Mouse (Mus musculus) intestine, embryonic 14.5 days (tissue): ENCODE measurements around the gene Shmt2. TPM values are rescaled to one million over a fixed set of nuclear protein-coding genes. Genes with fewer than 3 reads are reported as not detected.

Experiments used
- ATAC-seq: fragments of 200-750 bp; cut with Nextera tagmentation; replicated peaks from 2 replicates; pipeline ENCODE4 v1.8.0; 2017; ENCODE audit warnings: low read depth, moderate number of reproducible peaks, moderate TSS enrichment, moderate library complexity; ENCODE audit not compliant: low FRiP score, low TSS enrichment
- DNase-seq: peaks from one replicate; pipeline ENCODE4 v3.0.0-alpha.2; 2018; ENCODE audit warnings: low spot score
- H3K27ac ChIP-seq: fragments of 300-500 bp; sonication (generic); 2 replicates; pipeline ENCODE4 v1.5.1; 2014; ENCODE audit warnings: low read depth, mild to moderate bottlenecking, control low read depth
- H3K27me3 ChIP-seq: fragments of 300-500 bp; sonication (generic); replicated peaks from 2 replicates; pipeline ENCODE4 v1.6.1; 2014; ENCODE audit warnings: low read length, control low read depth; ENCODE audit not compliant: control insufficient read depth, insufficient read depth
- H3K36me3 ChIP-seq: fragments of 300-500 bp; sonication (generic); 2 replicates; pipeline ENCODE4 v1.6.1; 2014; ENCODE audit warnings: low read length, control low read depth; ENCODE audit not compliant: control insufficient read depth, insufficient read depth
- H3K4me1 ChIP-seq: fragments of 300-500 bp; sonication (generic); replicated peaks from 2 replicates; pipeline ENCODE4 v1.6.1; 2014; ENCODE audit warnings: low read length, control low read depth, mixed read lengths; ENCODE audit not compliant: control insufficient read depth, insufficient read depth
- H3K4me2 ChIP-seq: fragments of 300-500 bp; sonication (generic); 2 replicates; pipeline ENCODE4 v1.6.1; 2014; ENCODE audit warnings: low read length
- H3K4me3 ChIP-seq: fragments of 300-500 bp; sonication (generic); 2 replicates; pipeline ENCODE4 v1.5.1; 2014; ENCODE audit warnings: low read depth, low read length, control low read depth, mixed read lengths
- H3K9ac ChIP-seq: fragments of 300-500 bp; sonication (generic); 2 replicates; pipeline ENCODE4 v1.6.1; 2014; ENCODE audit warnings: mild to moderate bottlenecking, low read length
- H3K9me3 ChIP-seq: fragments of 300-500 bp; sonication (generic); 2 replicates; pipeline ENCODE4 v1.6.1; 2016; ENCODE audit warnings: low read length, control low read depth; ENCODE audit not compliant: control insufficient read depth
- WGBS: fragments of 180-500 bp; shearing (Covaris S2); extraction: QIAGEN DNeasy Blood & Tissue Kit; methylation state at CpG from one replicate; pipeline ENCODE4 v1.1.7; 2014; 5-methylcytosine and 5-hydroxymethylcytosine counted together
- polyA plus RNA-seq: library from polyadenylated mRNA; unstranded; fragments of >200 nt; fragmentation: Nextera tagmentation; extraction: Ambion mirVana; gene quantifications from 2 replicates; pipeline ENCODE4 v1.2.1, GENCODE M21; 2014

Shmt2 gene
- polyA plus RNA-seq, 1 experiment from 2014 or later = 142 TPM

- H3K27me3 ChIP-seq = peaks cover 91% of the 10 kb centered on the region
- DNase-seq (no peak), ATAC-seq (no peak)
- peaks cover 36% of the 10 kb centered on the region for H3K4me1 ChIP-seq
- H3K36me3 ChIP-seq = no peaks in the 10 kb centered on the region
- H3K4me2 ChIP-seq = peak overlapping the region; percentile 93
- H3K9ac ChIP-seq = peak overlapping the region; percentile 41
- H3K4me3 ChIP-seq = peak overlapping the region; percentile 46
- H3K27ac ChIP-seq = no peak overlapping the region; the same call in 1 of the 2 replicates
- WGBS = under 1% methylated on average over 37 of the region's 46 CpGs
- H3K9me3 ChIP-seq = no peaks in the 10 kb centered on the region
Measured at GRCm38 (mm10) chr10:127511634-127512306, 10.5 kb downstream of the Shmt2 start.

- ATAC-seq = no peak
- no peak overlapping the region for H3K9ac ChIP-seq
- peak; percentile 64 for DNase-seq
- 10% methylated on average over 11 of the region's 11 CpGs for WGBS
- peaks cover 87% of the 10 kb centered on the region for H3K27me3 ChIP-seq
- H3K4me1 ChIP-seq = peaks cover 29% of the 10 kb centered on the region
- no peaks in the 10 kb centered on the region for H3K36me3 ChIP-seq
- no peaks in the 10 kb centered on the region for H3K9me3 ChIP-seq
- H3K4me2 ChIP-seq = peak overlapping the region; percentile 93
- peak overlapping the region; percentile 46; the same call in 1 of the 2 replicates for H3K4me3 ChIP-seq
- H3K27ac ChIP-seq = no peak overlapping the region
Measured at GRCm38 (mm10) chr10:127510895-127511617, 11.2 kb downstream of the Shmt2 start.

- ATAC-seq (no peak), DNase-seq (peak; percentile 60)
- H3K4me3 ChIP-seq = no peak overlapping the region
- no peaks in the 10 kb centered on the region for H3K9me3 ChIP-seq
- peak overlapping the region; percentile 57; the same call in 1 of the 2 replicates for H3K4me2 ChIP-seq
- peaks cover 78% of the 10 kb centered on the region for H3K27me3 ChIP-seq
- peaks cover 7% of the 10 kb centered on the region; the same call in 1 of the 2 replicates for H3K36me3 ChIP-seq
- peaks cover 25% of the 10 kb centered on the region for H3K4me1 ChIP-seq
- peak overlapping the region; percentile 22; the same call in 1 of the 2 replicates for H3K27ac ChIP-seq
- H3K9ac ChIP-seq = no peak overlapping the region
- 17% methylated on average over 17 of the region's 17 CpGs for WGBS
Measured at GRCm38 (mm10) chr10:127509837-127510701, 12.2 kb downstream of the Shmt2 start.

- 2% methylated on average over 33 of the region's 35 CpGs for WGBS
- no peaks in the 10 kb centered on the region for H3K9me3 ChIP-seq
- peak; percentile 56 for ATAC-seq
- peaks cover 8% of the 10 kb centered on the region; the same call in 1 of the 2 replicates for H3K36me3 ChIP-seq
- peaks cover 21% of the 10 kb centered on the region for H3K4me1 ChIP-seq
- DNase-seq = peak; percentile 99
- 0 out of 2 replicates have a peak overlapping the region, but pooled peaks have one; percentile 22 for H3K27ac ChIP-seq
- H3K27me3 ChIP-seq = peaks cover 70% of the 10 kb centered on the region
- peak overlapping the region; percentile 32 for H3K4me3 ChIP-seq
- H3K4me2 ChIP-seq = peak overlapping the region; percentile 57
- no peak overlapping the region for H3K9ac ChIP-seq
Measured at GRCm38 (mm10) chr10:127509051-127509836, 13.0 kb downstream of the Shmt2 start.

GRCm38 (mm10) chr10:127508239-127508638 lies 14.0 kb downstream of the Shmt2 start:
- H3K4me3 ChIP-seq = no peak overlapping the region
- H3K27ac ChIP-seq = no peak overlapping the region
- H3K4me1 ChIP-seq = peaks cover 11% of the 10 kb centered on the region
- peaks cover 60% of the 10 kb centered on the region for H3K27me3 ChIP-seq
- H3K36me3 ChIP-seq = peaks cover 8% of the 10 kb centered on the region; the same call in 1 of the 2 replicates
- no peak overlapping the region for H3K9ac ChIP-seq
- ATAC-seq (0 out of 2 replicates have a peak, but pooled peaks have one; percentile 1), DNase-seq (peak; percentile 92)
- H3K4me2 ChIP-seq = peak overlapping the region; percentile 57
- no peaks in the 10 kb centered on the region for H3K9me3 ChIP-seq
- WGBS = 4% methylated on average over 15 of the region's 15 CpGs

- no peaks in the 10 kb centered on the region for H3K4me1 ChIP-seq
- no peak within 1 kb of the TSS for H3K27ac ChIP-seq
- H3K9me3 ChIP-seq = no peaks in the 10 kb centered on the region
- DNase-seq (no peak), ATAC-seq (no peak)
- H3K36me3 ChIP-seq = peaks cover 54% of the 10 kb centered on the region
- H3K9ac ChIP-seq = no peak within 1 kb of the TSS
- H3K4me2 ChIP-seq = no peak within 1 kb of the TSS
- no peak within 1 kb of the TSS for H3K4me3 ChIP-seq
- 67% methylated on average over 13 of the region's 13 CpGs for WGBS
- no peaks in the 10 kb centered on the region for H3K27me3 ChIP-seq
Measured at GRCm38 (mm10) chr10:127500894-127501893, 21.1 kb downstream of the Shmt2 start, which contains the start of gene Stac3. Gene Stac3, plus strand, starts transcription at chr10:127501686.

GRCm38 (mm10) chr10:127500042-127500441 lies 22.2 kb downstream of the Shmt2 start:
- peaks cover 55% of the 10 kb centered on the region for H3K36me3 ChIP-seq
- 76% methylated on average over 4 of the region's 4 CpGs for WGBS

More at GRCm38 (mm10) chr10:127500042-127500441, 22.2 kb downstream of the Shmt2 start:
- no peaks in the 10 kb centered on the region for H3K9me3 ChIP-seq
- no peak overlapping the region for H3K9ac ChIP-seq
- DNase-seq (no peak), ATAC-seq (no peak)
- no peaks in the 10 kb centered on the region for H3K27me3 ChIP-seq
- H3K27ac ChIP-seq = no peak overlapping the region
- no peaks in the 10 kb centered on the region for H3K4me1 ChIP-seq
- no peak overlapping the region for H3K4me2 ChIP-seq
- H3K4me3 ChIP-seq = no peak overlapping the region
